Mouse (Mus musculus) thymus, adult 2 months (tissue): Measurements from ENCODE around the gene Ctcf. TPM values are rescaled to one million over a fixed set of nuclear protein-coding genes. Genes with fewer than 3 reads are reported as not detected.

Experiments
- DNase-seq: peaks from one replicate; pipeline ENCODE4 v3.0.0; 2021
- H3K27ac ChIP-seq: fragments of 200-500 bp; 2 replicates; pipeline ENCODE4 v1.5.1; 2012; ENCODE audit warnings: low read length, control low read depth; ENCODE audit not compliant: control insufficient read depth, insufficient read depth
- H3K27me3 ChIP-seq: fragments of 200-500 bp; 2 replicates; pipeline ENCODE4 v1.6.1; 2012; ENCODE audit warnings: mild to moderate bottlenecking, low read length, moderate library complexity, mixed read lengths; ENCODE audit not compliant: control insufficient read depth, insufficient read depth
- H3K36me3 ChIP-seq: fragments of 200-500 bp; 2 replicates; pipeline ENCODE4 v1.6.1; 2012; ENCODE audit warnings: mild to moderate bottlenecking, low read length, moderate library complexity; ENCODE audit not compliant: control insufficient read depth, insufficient read depth
- H3K4me1 ChIP-seq: fragments of 200-500 bp; replicated peaks from 2 replicates; pipeline ENCODE4 v1.6.1; 2012; ENCODE audit warnings: low read length; ENCODE audit not compliant: control insufficient read depth, insufficient read depth
- H3K4me3 ChIP-seq: fragments of 200-500 bp; 2 replicates; pipeline ENCODE4 v1.5.1; 2012; ENCODE audit warnings: mild to moderate bottlenecking, low read length, control low read depth, moderate library complexity; ENCODE audit not compliant: control insufficient read depth, insufficient read depth
- CTCF ChIP-seq: fragments of 200-500 bp; IDR thresholded peaks from 2 replicates; pipeline ENCODE4 v1.5.1; 2012; ENCODE audit warnings: mild to moderate bottlenecking, control low read depth, low read length, moderate library complexity, borderline replicate concordance; ENCODE audit not compliant: control insufficient read depth, poor library complexity, insufficient read depth; ENCODE audit errors: extremely low read depth
- POLR2A ChIP-seq: fragments of 200-500 bp; IDR thresholded peaks from 2 replicates; pipeline ENCODE4 v1.6.1; 2012; ENCODE audit warnings: mild to moderate bottlenecking, low read length, control low read depth, moderate library complexity; ENCODE audit not compliant: control insufficient read depth, poor library complexity, insufficient read depth; ENCODE audit errors: extremely low read depth
- WGBS: fragments of 180-500 bp; shearing (Covaris S2); methylation state at CpG from one replicate; pipeline ENCODE4 v1.1.7; 2018; 5-methylcytosine and 5-hydroxymethylcytosine counted together
- polyA plus RNA-seq: library from polyadenylated mRNA; depleted of rRNA; stranded (reverse); fragments of >200 nt; gene quantifications from 2 replicates; pipeline ENCODE4 v1.2.3, GENCODE M21; 2012

The Ctcf gene
- polyA plus RNA-seq, 1 experiment, result 67.0 TPM

- H3K36me3 ChIP-seq, result peaks cover 63% of the 10 kb centered on the region
- no peak for TF ChIP-seq CTCF
- TF ChIP-seq POLR2A, result no peak
- no peak overlapping the region for H3K27ac ChIP-seq
- WGBS, result 96% methylated on average over 9 of the region's 9 CpGs
- peaks cover 39% of the 10 kb centered on the region for H3K4me1 ChIP-seq
- no peak overlapping the region for H3K4me3 ChIP-seq
- no peak for DNase-seq
- no peaks in the 10 kb centered on the region for H3K27me3 ChIP-seq
Observed at GRCm38 (mm10) chr8:105615942-105616341, 20.4 kb upstream of the Ctcf start.

- Histone ChIP-seq H3K36me3 (peaks cover 72% of the 10 kb centered on the region), H3K4me1 (peaks cover 50% of the 10 kb centered on the region), H3K4me3 (no peak overlapping the region), H3K27me3 (no peaks in the 10 kb centered on the region), H3K27ac (no peak overlapping the region)
- 84% methylated on average over 21 of the region's 21 CpGs for WGBS
- peak; percentile 39 for DNase-seq
- TF ChIP-seq POLR2A (no peak), CTCF (no peak)
Observed at GRCm38 (mm10) chr8:105617451-105618278, 18.7 kb upstream of the Ctcf start.

GRCm38 (mm10) chr8:105618279-105618634 is 18.1 kb upstream of the Ctcf start:
- Histone ChIP-seq H3K36me3 (peaks cover 72% of the 10 kb centered on the region), H3K27ac (no peak overlapping the region), H3K27me3 (no peaks in the 10 kb centered on the region), H3K4me3 (no peak overlapping the region), H3K4me1 (peaks cover 44% of the 10 kb centered on the region)
- no peak for DNase-seq
- 93% methylated on average over 5 of the region's 5 CpGs for WGBS
- TF ChIP-seq POLR2A (no peak), CTCF (no peak)

- Histone ChIP-seq H3K4me3 (no peak overlapping the region), H3K27me3 (no peaks in the 10 kb centered on the region), H3K4me1 (peaks cover 40% of the 10 kb centered on the region), H3K36me3 (peaks cover 72% of the 10 kb centered on the region), H3K27ac (no peak overlapping the region)
- DNase-seq, result no peak
- 98% methylated on average over 19 of the region's 19 CpGs for WGBS
- TF ChIP-seq POLR2A (no peak), CTCF (no peak)
Observed at GRCm38 (mm10) chr8:105618892-105619591, 17.3 kb upstream of the Ctcf start.

GRCm38 (mm10) chr8:105620211-105620610 is 16.2 kb upstream of the Ctcf start:
- no peak for TF ChIP-seq POLR2A
- no peak for TF ChIP-seq CTCF
- Histone ChIP-seq H3K4me1 (peaks cover 41% of the 10 kb centered on the region), H3K4me3 (no peak overlapping the region), H3K36me3 (peaks cover 65% of the 10 kb centered on the region), H3K27ac (no peak overlapping the region), H3K27me3 (no peaks in the 10 kb centered on the region)
- WGBS, result 94% methylated on average over 19 of the region's 19 CpGs
- no peak for DNase-seq

GRCm38 (mm10) chr8:105620946-105621720 is 15.2 kb upstream of the Ctcf start:
- peaks cover 46% of the 10 kb centered on the region for H3K4me1 ChIP-seq
- peaks cover 56% of the 10 kb centered on the region for H3K36me3 ChIP-seq
- H3K4me3 ChIP-seq, result no peak overlapping the region
- WGBS, result 94% methylated on average over 21 of the region's 21 CpGs
- H3K27ac ChIP-seq, result peak overlapping the region; percentile 98
- no peak for TF ChIP-seq POLR2A
- H3K27me3 ChIP-seq, result no peaks in the 10 kb centered on the region
- no peak for DNase-seq
